Mouse (Mus musculus) erythroblast, embryonic 14.5 days (primary cell): ENCODE data around the gene Dcun1d2.

ENCODE experiments used
- GATA1 ChIP-seq: IDR thresholded peaks from 2 replicates; pipeline ENCODE4 v1.6.1; 2012; ENCODE audit warnings: low read length, inconsistent platforms, mixed read lengths
- TAL1 ChIP-seq: IDR thresholded peaks from 3 replicates; pipeline ENCODE4 v1.6.1; 2012; ENCODE audit warnings: low read length, inconsistent platforms, mixed read lengths

GRCm38 (mm10) chr8:13306309-13306909 lies 18.5 kb upstream of the Dcun1d2 start:
- TF ChIP-seq GATA1 (no peak), TAL1 (no peak)
